Mouse (Mus musculus) effector memory CD4-positive, alpha-beta T cell, adult 5 months (primary cell): Measurements from ENCODE around the gene Olfr1044. TPM values are rescaled to one million over a fixed set of nuclear protein-coding genes. Genes with fewer than 3 reads are reported as not detected.

ENCODE experiments used
- polyA plus RNA-seq: library from polyadenylated mRNA; unstranded; fragments of 100-300 nt; shearing (Covaris generic); gene quantifications from one replicate; pipeline ENCODE4 v1.2.1, GENCODE M21; 2017

Gene Olfr1044
- not detected for polyA plus RNA-seq

GRCm38 (mm10) chr2:86177720-86178119, at the start of gene Olfr1044:
Olfr1044 (minus strand) TSS chr2:86177820.

GRCm38 (mm10) chr2:86219214-86219613, 41.6 kb upstream of the Olfr1044 start, which contains the start of gene Olfr1046:
Olfr1046 (minus strand) TSS chr2:86219314.

GRCm38 (mm10) chr2:86202909-86203308, 25.3 kb upstream of the Olfr1044 start, which contains the start of gene Olfr1045:
Olfr1045 (minus strand) TSS chr2:86203009.

GRCm38 (mm10) chr2:86185583-86185982, 8.0 kb upstream of the Olfr1044 start, which contains the start of gene Olfr52:
Olfr52 (minus strand) TSS chr2:86185683.

GRCm38 (mm10) chr2:86167422-86167821, 10.2 kb downstream of the Olfr1044 start, which contains the start of gene Olfr1043:
Olfr1043 (minus strand) TSS chr2:86167522.

GRCm38 (mm10) chr2:86161738-86162137, 15.9 kb downstream of the Olfr1044 start, which contains the start of gene Olfr1042:
Olfr1042 (minus strand) TSS chr2:86161838.

GRCm38 (mm10) chr2:86146632-86147031, 31.0 kb downstream of the Olfr1044 start, which contains the start of gene Olfr1040:
Olfr1040 (minus strand) TSS chr2:86146732.

GRCm38 (mm10) chr2:86135828-86136227, 41.8 kb downstream of the Olfr1044 start, which contains the start of gene Olfr1039:
Olfr1039 (minus strand) TSS chr2:86135928.

Other genes starting within 250 kb of the Olfr1044 start
- gene Olfr1028, start 227.4 kb downstream of the Olfr1044 start, polyA plus RNA-seq = not detected
- gene Olfr1029, start 203.9 kb downstream of the Olfr1044 start, polyA plus RNA-seq = not detected
- 0.14 TPM for gene Olfr1030, start 198.5 kb downstream of the Olfr1044 start, polyA plus RNA-seq
- not detected for gene Olfr1031, start 187.5 kb downstream of the Olfr1044 start, polyA plus RNA-seq
- not detected for gene Olfr1032, start 172.3 kb downstream of the Olfr1044 start, polyA plus RNA-seq
- gene Olfr1033, start 157.2 kb downstream of the Olfr1044 start, polyA plus RNA-seq = 11.3 TPM
- not detected for gene Olfr1034, start 132.0 kb downstream of the Olfr1044 start, polyA plus RNA-seq
- gene Olfr1036, start 103.8 kb downstream of the Olfr1044 start, polyA plus RNA-seq = not detected
- gene Olfr1037, start 90.4 kb downstream of the Olfr1044 start, polyA plus RNA-seq = not detected
- not detected for gene Olfr1039, start 41.9 kb downstream of the Olfr1044 start, polyA plus RNA-seq
- not detected for gene Olfr1040, start 31.1 kb downstream of the Olfr1044 start, polyA plus RNA-seq
- 0.14 TPM for gene Olfr1042, start 16.0 kb downstream of the Olfr1044 start, polyA plus RNA-seq
- not detected for gene Olfr1043, start 10.3 kb downstream of the Olfr1044 start, polyA plus RNA-seq
- gene Olfr52, start 7.9 kb upstream of the Olfr1044 start, polyA plus RNA-seq = not detected
- 0.12 TPM for gene Olfr1045, start 25.2 kb upstream of the Olfr1044 start, polyA plus RNA-seq
- not detected for gene Olfr1046, start 41.5 kb upstream of the Olfr1044 start, polyA plus RNA-seq
- gene Olfr1047, start 53.6 kb upstream of the Olfr1044 start, polyA plus RNA-seq = not detected
- gene Olfr1048, start 62.5 kb upstream of the Olfr1044 start, polyA plus RNA-seq = 0.20 TPM
- gene Olfr1049, start 80.5 kb upstream of the Olfr1044 start, polyA plus RNA-seq = not detected
- gene Olfr1051, start 101.3 kb upstream of the Olfr1044 start, polyA plus RNA-seq = not detected
- gene Olfr1052, start 114.6 kb upstream of the Olfr1044 start, polyA plus RNA-seq = not detected
- not detected for gene Olfr1053, start 137.5 kb upstream of the Olfr1044 start, polyA plus RNA-seq
- not detected for gene Olfr1054, start 157.6 kb upstream of the Olfr1044 start, polyA plus RNA-seq
- not detected for gene Olfr1055, start 172.5 kb upstream of the Olfr1044 start, polyA plus RNA-seq
- gene Olfr1056, start 184.6 kb upstream of the Olfr1044 start, polyA plus RNA-seq = not detected
- gene Olfr1057, start 200.6 kb upstream of the Olfr1044 start, polyA plus RNA-seq = not detected
- not detected for gene Olfr1058, start 210.7 kb upstream of the Olfr1044 start, polyA plus RNA-seq
- not detected for gene Olfr1061, start 236.2 kb upstream of the Olfr1044 start, polyA plus RNA-seq
- gene Olfr1062, start 248.9 kb upstream of the Olfr1044 start, polyA plus RNA-seq = not detected